Mouse (Mus musculus) sigmoid colon, adult 10 weeks (tissue): ENCODE results near the gene Srp9. TPM values are rescaled to one million over a fixed set of nuclear protein-coding genes. Genes with fewer than 3 reads are reported as not detected.

ENCODE experiments used
- polyA plus RNA-seq: library from polyadenylated mRNA; stranded (reverse); fragments of 350-450 nt; fragmentation: Illumina TruSeq; extraction: RNeasy Lipid Tissue Mini Kit (QIAGEN cat#74804); gene quantifications from one replicate; pipeline ENCODE4 v1.2.3, GENCODE M21; 2014; ENCODE audit warnings: low read depth, low replicate concordance

Gene Srp9
- polyA plus RNA-seq: 262 TPM

GRCm38 (mm10) chr1:182124506-182124905, at the start of gene Srp9:
Gene Srp9 (plus strand): TSS chr1:182124737.

GRCm38 (mm10) chr1:182164386-182164785, 39.8 kb downstream of the Srp9 start, which contains the start of gene Vmn1r1:
Gene Vmn1r1 (minus strand): TSS chr1:182164486.

Other genes with a start within 250 kb of the Srp9 start
- gene Enah, start 104.7 kb upstream of the Srp9 start, polyA plus RNA-seq: 69.2 TPM
- gene Vmn1r1, start 39.7 kb downstream of the Srp9 start, polyA plus RNA-seq: not detected
- 82.4 TPM for gene Degs1, start 158.1 kb downstream of the Srp9 start, polyA plus RNA-seq
- 29.9 TPM for gene Fbxo28, start 216.9 kb downstream of the Srp9 start, polyA plus RNA-seq